Mouse (Mus musculus) forebrain, postnatal 0 days (tissue): ENCODE measurements around the gene Prss57. TPM values are rescaled to one million over a fixed set of nuclear protein-coding genes. Genes with fewer than 3 reads are reported as not detected.
A peak's percentile ranks its signal among the peaks of the same experiment; 100 is the strongest.

Experiments used
- ATAC-seq: fragments of 200-750 bp; cut with Nextera tagmentation; 2 replicates; pipeline ENCODE4 v1.8.0; 2017; ENCODE audit warnings: mild to moderate bottlenecking, moderate library complexity
- DNase-seq: peaks from one replicate; pipeline ENCODE4 v3.0.0-alpha.2; 2015
- H3K27ac ChIP-seq: fragments of 300-500 bp; sonication (generic); 2 replicates; pipeline ENCODE4 v1.5.1; 2014; ENCODE audit warnings: low read depth, mild to moderate bottlenecking, antibody characterized with exemption, low read length, moderate library complexity, mixed read lengths
- H3K27me3 ChIP-seq: fragments of 300-500 bp; sonication (generic); 2 replicates; pipeline ENCODE4 v1.6.1; 2014; ENCODE audit warnings: mild to moderate bottlenecking, low read length, mixed read lengths; ENCODE audit not compliant: insufficient read depth
- H3K36me3 ChIP-seq: fragments of 300-500 bp; sonication (generic); 2 replicates; pipeline ENCODE4 v1.6.1; 2014; ENCODE audit warnings: mild to moderate bottlenecking, moderate library complexity; ENCODE audit not compliant: insufficient read depth
- H3K4me1 ChIP-seq: fragments of 300-500 bp; sonication (generic); 2 replicates; pipeline ENCODE4 v1.6.1; 2014; ENCODE audit warnings: antibody characterized with exemption; ENCODE audit not compliant: insufficient read depth
- H3K4me2 ChIP-seq: fragments of 300-500 bp; sonication (generic); 2 replicates; pipeline ENCODE4 v1.6.1; 2014; ENCODE audit warnings: low read depth, mild to moderate bottlenecking, moderate library complexity
- H3K4me3 ChIP-seq: fragments of 300-500 bp; sonication (generic); 2 replicates; pipeline ENCODE4 v1.5.1; 2014; ENCODE audit warnings: low read depth, low read length, mixed read lengths
- H3K9ac ChIP-seq: fragments of 300-500 bp; sonication (generic); 2 replicates; pipeline ENCODE4 v1.6.1; 2014; ENCODE audit warnings: mild to moderate bottlenecking
- H3K9me3 ChIP-seq: fragments of 300-500 bp; sonication (generic); 2 replicates; pipeline ENCODE4 v1.6.1; 2016; ENCODE audit warnings: low read length
- CTCF ChIP-seq: sonication (generic); IDR thresholded peaks from 2 replicates; pipeline ENCODE4 v1.5.1; 2016; ENCODE audit warnings: antibody characterized with exemption, control low read depth, low read depth
- WGBS: fragments of 180-500 bp; shearing (Covaris S2); extraction: QIAGEN DNeasy Blood & Tissue Kit; methylation state at CpG from one replicate; pipeline ENCODE4 v1.1.7; 2014; 5-methylcytosine and 5-hydroxymethylcytosine counted together
- polyA plus RNA-seq: library from polyadenylated mRNA; unstranded; fragments of >200 nt; fragmentation: Nextera tagmentation; extraction: Ambion mirVana; gene quantifications from 2 replicates; pipeline ENCODE4 v1.2.1, GENCODE M21; 2015
- total RNA-seq: library from RNA; depleted of rRNA; stranded (reverse); fragments of >200 nt; gene quantifications from 2 replicates; pipeline ENCODE4 v1.2.3, GENCODE M21; 2014

Prss57 gene
- total and polyA plus RNA-seq, 2 experiments from 2014 or later = 0.35 TPM; not detected in 1

DNA sequence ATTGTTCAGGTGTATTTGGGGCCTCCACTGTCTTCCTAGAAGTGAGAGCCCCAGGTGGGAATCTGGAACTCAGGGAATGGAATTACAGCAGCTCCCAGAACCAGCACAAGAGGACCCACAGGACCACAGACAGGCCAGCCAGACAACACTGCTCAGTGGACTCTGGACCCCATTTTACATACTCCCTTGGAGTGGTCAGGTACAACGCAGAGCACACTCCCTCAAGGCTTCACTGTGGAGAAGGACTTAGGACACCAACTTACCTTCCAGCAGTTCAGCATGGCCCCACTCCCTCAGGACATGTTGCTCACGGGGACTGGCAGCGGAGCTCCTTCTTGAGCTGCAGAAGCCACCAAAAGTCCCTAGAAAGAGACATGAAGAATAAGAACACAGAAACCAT, 45.4 kb downstream of the Prss57 start:
- peaks cover 8% of the 10 kb centered on the region; the same call in 1 of the 2 replicates for H3K4me1 ChIP-seq
- ATAC-seq = no peak
- WGBS = 91% methylated on average over 3 of the region's 3 CpGs
- H3K4me2 ChIP-seq = peak overlapping the region; percentile 54
- TF ChIP-seq CTCF = no peak
- 0 out of 2 replicates have a peak overlapping the region, but pooled peaks have one; percentile 49 for H3K4me3 ChIP-seq
- H3K9ac ChIP-seq = no peak overlapping the region
- DNase-seq = no peak
- no peaks in the 10 kb centered on the region for H3K9me3 ChIP-seq
- no peaks in the 10 kb centered on the region for H3K27me3 ChIP-seq
- no peak overlapping the region for H3K27ac ChIP-seq
- peaks cover 29% of the 10 kb centered on the region for H3K36me3 ChIP-seq

GRCm38 (mm10) chr10:79743650-79744365, 47.0 kb downstream of the Prss57 start:
- H3K9me3 ChIP-seq = peaks cover 9% of the 10 kb centered on the region; the same call in 1 of the 2 replicates
- no peak for DNase-seq
- H3K27me3 ChIP-seq = no peaks in the 10 kb centered on the region
- H3K4me2 ChIP-seq = no peak overlapping the region
- peaks cover 8% of the 10 kb centered on the region; the same call in 1 of the 2 replicates for H3K4me1 ChIP-seq
- H3K4me3 ChIP-seq = no peak overlapping the region
- 94% methylated on average over 15 of the region's 15 CpGs for WGBS
- ATAC-seq = no peak
- peaks cover 45% of the 10 kb centered on the region for H3K36me3 ChIP-seq
- no peak overlapping the region for H3K27ac ChIP-seq
- no peak for TF ChIP-seq CTCF
- H3K9ac ChIP-seq = no peak overlapping the region

DNA sequence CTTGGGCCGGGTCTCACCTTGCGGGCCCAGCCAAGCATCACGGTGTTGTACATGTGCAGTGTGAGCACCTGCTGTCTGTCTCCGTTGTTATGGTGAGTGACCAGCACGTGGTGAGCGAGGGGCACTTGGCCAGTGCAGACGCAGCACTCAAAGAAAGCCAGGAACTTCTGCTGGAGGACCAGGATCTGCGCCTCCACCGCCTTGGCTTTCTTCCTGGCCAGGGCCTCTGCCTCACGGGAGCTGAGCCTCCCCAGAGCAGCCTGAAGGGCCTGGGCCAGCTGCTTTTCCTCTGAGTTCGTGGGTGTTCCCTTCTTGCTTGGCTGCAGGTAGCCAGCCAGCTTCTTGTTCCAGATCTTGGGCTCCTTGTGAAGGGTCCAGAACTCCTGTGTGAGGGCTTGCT, 47.6 kb downstream of the Prss57 start:
- Histone ChIP-seq H3K9me3 (peaks cover 13% of the 10 kb centered on the region; the same call in 1 of the 2 replicates), H3K4me2 (no peak overlapping the region), H3K4me1 (peaks cover 8% of the 10 kb centered on the region; the same call in 1 of the 2 replicates), H3K27me3 (no peaks in the 10 kb centered on the region), H3K4me3 (no peak overlapping the region), H3K36me3 (peaks cover 52% of the 10 kb centered on the region), H3K9ac (no peak overlapping the region), H3K27ac (no peak overlapping the region)
- DNase-seq (no peak), ATAC-seq (no peak)
- WGBS = 91% methylated on average over 11 of the region's 11 CpGs
- TF ChIP-seq CTCF = no peak

GRCm38 (mm10) chr10:79740863-79741262, 49.9 kb downstream of the Prss57 start:
- Histone ChIP-seq H3K36me3 (peaks cover 75% of the 10 kb centered on the region), H3K9me3 (peaks cover 13% of the 10 kb centered on the region; the same call in 1 of the 2 replicates), H3K27me3 (no peaks in the 10 kb centered on the region), H3K9ac (no peak overlapping the region), H3K4me3 (no peak overlapping the region), H3K4me2 (no peak overlapping the region), H3K4me1 (0 out of 2 replicates have a peak, but pooled peaks cover 5% of the 10 kb centered on the region), H3K27ac (no peak overlapping the region)
- ATAC-seq (peak; percentile 19; the same call in 1 of the 2 replicates), DNase-seq (no peak)
- 59% methylated on average over 11 of the region's 11 CpGs for WGBS
- peak; percentile 32; the same call in 1 of the 2 replicates for TF ChIP-seq CTCF

DNA sequence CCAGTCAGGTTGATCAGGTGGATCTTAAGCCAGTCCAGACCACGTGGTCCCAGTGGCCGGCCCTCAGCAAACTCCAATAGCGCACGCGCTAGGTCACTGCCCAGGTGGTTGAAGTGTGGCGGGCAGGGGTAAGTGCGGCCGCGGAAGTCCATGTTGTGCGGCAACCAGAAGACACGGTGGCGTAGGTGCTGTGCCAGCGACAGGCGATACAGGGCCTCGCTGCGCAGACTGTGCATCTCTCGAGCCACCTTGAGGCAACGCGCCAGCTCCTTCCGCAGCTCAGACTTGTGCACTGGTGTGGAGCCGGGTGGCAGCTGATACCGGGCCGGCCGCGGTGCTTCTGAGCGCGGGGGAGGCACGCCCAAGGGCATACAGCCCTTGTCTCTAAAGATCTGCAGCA, 51.5 kb downstream of the Prss57 start:
- H3K4me3 ChIP-seq = no peak overlapping the region
- no peak overlapping the region for H3K4me2 ChIP-seq
- DNase-seq (no peak), ATAC-seq (no peak)
- no peaks in the 10 kb centered on the region for H3K27me3 ChIP-seq
- peaks cover 90% of the 10 kb centered on the region for H3K36me3 ChIP-seq
- H3K9me3 ChIP-seq = peaks cover 13% of the 10 kb centered on the region; the same call in 1 of the 2 replicates
- H3K4me1 ChIP-seq = no peaks in the 10 kb centered on the region
- TF ChIP-seq CTCF = no peak
- no peak overlapping the region for H3K27ac ChIP-seq
- WGBS = 97% methylated on average over 28 of the region's 28 CpGs
- no peak overlapping the region for H3K9ac ChIP-seq

DNA sequence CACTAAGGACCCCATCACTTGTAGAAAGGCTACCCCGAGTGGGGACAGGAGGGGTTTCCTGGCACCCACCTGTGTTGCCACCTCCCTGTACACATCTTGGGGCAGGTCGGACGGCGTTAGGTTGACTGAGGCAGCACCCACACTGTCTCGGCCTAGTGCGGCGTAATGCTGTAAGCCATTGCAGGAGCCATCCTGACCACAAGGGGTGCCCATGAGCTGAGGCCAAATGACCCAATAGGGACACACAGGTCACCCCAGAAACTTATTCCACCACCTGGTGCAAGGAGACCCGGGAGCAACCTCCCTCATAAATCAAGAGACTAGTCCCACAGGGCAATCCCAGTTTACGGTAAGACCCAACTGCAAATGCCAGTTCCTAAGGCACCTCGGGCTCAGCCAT, 52.5 kb downstream of the Prss57 start:
- WGBS = 89% methylated on average over 10 of the region's 10 CpGs
- Histone ChIP-seq H3K9ac (no peak overlapping the region), H3K27me3 (no peaks in the 10 kb centered on the region), H3K4me1 (no peaks in the 10 kb centered on the region), H3K36me3 (peaks cover 92% of the 10 kb centered on the region), H3K27ac (no peak overlapping the region), H3K9me3 (peaks cover 13% of the 10 kb centered on the region; the same call in 1 of the 2 replicates), H3K4me2 (no peak overlapping the region), H3K4me3 (no peak overlapping the region)
- DNase-seq (no peak), ATAC-seq (no peak)
- peak; percentile 53 for TF ChIP-seq CTCF

DNA sequence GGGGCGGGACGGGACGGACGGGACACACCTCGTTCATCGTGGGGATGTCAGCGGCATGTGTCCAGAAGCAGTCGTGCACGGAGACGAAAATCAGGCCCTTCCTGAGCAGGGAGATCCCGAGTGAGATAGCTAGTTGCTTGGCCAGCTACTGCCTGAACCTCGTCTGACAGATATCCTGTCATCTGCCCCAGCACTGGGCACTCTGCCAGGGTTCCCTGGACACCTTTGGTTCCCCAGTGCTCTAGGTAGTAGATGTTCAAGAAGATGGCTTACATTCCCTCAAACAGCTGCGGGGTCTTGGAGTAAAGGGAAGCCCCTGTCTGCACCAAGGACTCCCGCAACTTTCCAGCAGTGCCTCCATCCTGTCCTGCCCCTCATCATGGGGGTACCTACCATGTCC, 54.1 kb downstream of the Prss57 start:
- H3K4me3 ChIP-seq = no peak overlapping the region
- no peaks in the 10 kb centered on the region for H3K27me3 ChIP-seq
- no peak for TF ChIP-seq CTCF
- ATAC-seq (no peak), DNase-seq (no peak)
- no peak overlapping the region for H3K9ac ChIP-seq
- no peak overlapping the region for H3K27ac ChIP-seq
- peaks cover 91% of the 10 kb centered on the region for H3K36me3 ChIP-seq
- peaks cover 13% of the 10 kb centered on the region; the same call in 1 of the 2 replicates for H3K9me3 ChIP-seq
- WGBS = 93% methylated on average over 14 of the region's 14 CpGs
- H3K4me1 ChIP-seq = no peaks in the 10 kb centered on the region
- no peak overlapping the region for H3K4me2 ChIP-seq
